Mouse (Mus musculus): ENCODE data around the gene Dok5.

GRCm38 (mm10) chr2:170870566-170870965 is 139.0 kb downstream of the Dok5 start:
- no peak for TF ChIP-seq CTCF (IDR thresholded peaks at IDR 0.05; ENCODE audit: control insufficient read depth, insufficient read depth, insufficient replicate concordance, low read depth, low read length)
- no peak for TF ChIP-seq POLR2A (IDR thresholded peaks at IDR 0.05; ENCODE audit: control insufficient read depth, low read depth, low read length)
